Mouse (Mus musculus): ENCODE results near the gene Zfr2. TPM values are rescaled to one million over a fixed set of nuclear protein-coding genes. Genes with fewer than 3 reads are reported as not detected.
A peak's percentile ranks its signal among the peaks of the same experiment; 100 is the strongest.

Zfr2 gene
- polyA plus RNA-seq, 1 experiment = 0.19 TPM

DNA sequence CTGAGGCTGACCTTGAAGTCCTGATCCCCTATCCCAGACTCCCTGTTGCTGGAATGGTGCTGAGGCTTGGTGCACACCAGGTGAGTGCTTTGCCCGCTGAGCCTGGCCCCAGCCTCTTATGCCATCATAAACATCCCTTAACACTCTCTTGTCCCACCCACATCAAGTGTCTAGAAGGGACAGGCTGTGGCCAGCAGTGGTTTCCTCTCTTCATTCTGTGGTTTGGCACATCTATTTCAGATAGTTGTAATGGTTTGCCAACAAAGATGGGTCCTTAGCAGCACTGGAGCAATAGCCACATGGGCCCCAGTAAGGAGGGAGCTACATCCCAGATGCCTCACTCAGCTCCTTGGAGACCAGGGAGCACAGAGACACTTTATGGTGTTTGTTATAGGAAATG lies 21.9 kb downstream of the Zfr2 start:
- H3K4me3 ChIP-seq (ENCODE audit: insufficient read depth, poor library complexity, severe bottlenecking) = no peak overlapping the region
- H3K79me2 ChIP-seq (ENCODE audit: control insufficient read depth, insufficient read depth) = no peaks in the 10 kb centered on the region
- H3K36me3 ChIP-seq (ENCODE audit: control insufficient read depth, insufficient read depth) = no peaks in the 10 kb centered on the region
- H3K79me3 ChIP-seq (ENCODE audit: low read depth) = no peaks in the 10 kb centered on the region
- H3K27me3 ChIP-seq (ENCODE audit: control insufficient read depth, insufficient read depth, insufficient read length) = no peaks in the 10 kb centered on the region
- no peak overlapping the region for H3ac ChIP-seq (ENCODE audit: control insufficient read depth, insufficient read length, low read depth)
- TF ChIP-seq CTCF (IDR thresholded peaks at IDR 0.05; ENCODE audit: control insufficient read depth, insufficient read depth, insufficient read length) (no peak), FOSL1 (IDR thresholded peaks at IDR 0.05; ENCODE audit: insufficient read depth, low read length, poor library complexity, severe bottlenecking) (no peak), CEBPB (IDR thresholded peaks at IDR 0.05; ENCODE audit: low read depth) (no peak), MYOG (IDR thresholded peaks at IDR 0.05; ENCODE audit: control insufficient read depth, extremely low read depth, insufficient read length) (no peak), MYOD1 (IDR thresholded peaks at IDR 0.05; ENCODE audit: control insufficient read depth, insufficient read length, low read depth) (no peak), MAX (IDR thresholded peaks at IDR 0.05) (no peak), USF1 (IDR thresholded peaks at IDR 0.05; ENCODE audit: low read depth) (no peak)

- Histone ChIP-seq H3ac (ENCODE audit: control insufficient read depth, insufficient read length, low read depth) (no peak overlapping the region), H3K36me3 (ENCODE audit: control insufficient read depth, insufficient read depth) (no peaks in the 10 kb centered on the region), H3K79me3 (ENCODE audit: low read depth) (no peaks in the 10 kb centered on the region), H3K27me3 (ENCODE audit: control insufficient read depth, insufficient read depth, insufficient read length) (no peaks in the 10 kb centered on the region), H3K79me2 (ENCODE audit: control insufficient read depth, insufficient read depth) (no peaks in the 10 kb centered on the region), H3K4me3 (ENCODE audit: insufficient read depth, poor library complexity, severe bottlenecking) (no peak overlapping the region)
- TF ChIP-seq MYOD1 (IDR thresholded peaks at IDR 0.05; ENCODE audit: control insufficient read depth, insufficient read length, low read depth) (no peak), USF1 (IDR thresholded peaks at IDR 0.05; ENCODE audit: low read depth) (no peak), CTCF (IDR thresholded peaks at IDR 0.05; ENCODE audit: control insufficient read depth, insufficient read depth, insufficient read length) (no peak), FOSL1 (IDR thresholded peaks at IDR 0.05; ENCODE audit: insufficient read depth, low read length, poor library complexity, severe bottlenecking) (no peak), MYOG (IDR thresholded peaks at IDR 0.05; ENCODE audit: control insufficient read depth, extremely low read depth, insufficient read length) (no peak), MAX (IDR thresholded peaks at IDR 0.05) (no peak), CEBPB (IDR thresholded peaks at IDR 0.05; ENCODE audit: low read depth) (no peak)
These were observed 24.4 kb downstream of the Zfr2 start for GRCm38 (mm10) chr10:81257158-81258039.

- H3ac ChIP-seq (ENCODE audit: control insufficient read depth, insufficient read length, low read depth) = no peak overlapping the region
- peaks cover 15% of the 10 kb centered on the region for H3K36me3 ChIP-seq (ENCODE audit: control insufficient read depth, insufficient read depth)
- no peaks in the 10 kb centered on the region for H3K27me3 ChIP-seq (ENCODE audit: control insufficient read depth, insufficient read depth, insufficient read length)
- peaks cover 1% of the 10 kb centered on the region for H3K79me2 ChIP-seq (ENCODE audit: control insufficient read depth, insufficient read depth)
- no peaks in the 10 kb centered on the region for H3K79me3 ChIP-seq (ENCODE audit: low read depth)
- no peak overlapping the region for H3K4me3 ChIP-seq (ENCODE audit: insufficient read depth, poor library complexity, severe bottlenecking)
- TF ChIP-seq MAX (IDR thresholded peaks at IDR 0.05) (no peak), MYOD1 (IDR thresholded peaks at IDR 0.05; ENCODE audit: control insufficient read depth, insufficient read length, low read depth) (no peak), CEBPB (IDR thresholded peaks at IDR 0.05; ENCODE audit: low read depth) (no peak), CTCF (IDR thresholded peaks at IDR 0.05; ENCODE audit: control insufficient read depth, insufficient read depth, insufficient read length) (no peak), FOSL1 (IDR thresholded peaks at IDR 0.05; ENCODE audit: insufficient read depth, low read length, poor library complexity, severe bottlenecking) (no peak), MYOG (IDR thresholded peaks at IDR 0.05; ENCODE audit: control insufficient read depth, extremely low read depth, insufficient read length) (no peak), USF1 (IDR thresholded peaks at IDR 0.05; ENCODE audit: low read depth) (no peak)
These were observed 26.4 kb downstream of the Zfr2 start for GRCm38 (mm10) chr10:81259225-81259884.

- Histone ChIP-seq H3K79me2 (ENCODE audit: control insufficient read depth, insufficient read depth) (peaks cover 18% of the 10 kb centered on the region), H3K79me3 (ENCODE audit: low read depth) (peaks cover 6% of the 10 kb centered on the region), H3K27me3 (ENCODE audit: control insufficient read depth, insufficient read depth, insufficient read length) (no peaks in the 10 kb centered on the region), H3ac (ENCODE audit: control insufficient read depth, insufficient read length, low read depth) (no peak overlapping the region), H3K36me3 (ENCODE audit: control insufficient read depth, insufficient read depth) (peaks cover 23% of the 10 kb centered on the region), H3K4me3 (ENCODE audit: insufficient read depth, poor library complexity, severe bottlenecking) (no peak overlapping the region)
- TF ChIP-seq USF1 (IDR thresholded peaks at IDR 0.05; ENCODE audit: low read depth) = no peak
- no peak for TF ChIP-seq FOSL1 (IDR thresholded peaks at IDR 0.05; ENCODE audit: insufficient read depth, low read length, poor library complexity, severe bottlenecking)
- no peak for TF ChIP-seq CTCF (IDR thresholded peaks at IDR 0.05; ENCODE audit: control insufficient read depth, insufficient read depth, insufficient read length)
- TF ChIP-seq MAX (IDR thresholded peaks at IDR 0.05) = no peak
- TF ChIP-seq MYOG (IDR thresholded peaks at IDR 0.05; ENCODE audit: control insufficient read depth, extremely low read depth, insufficient read length) = no peak
- TF ChIP-seq CEBPB (IDR thresholded peaks at IDR 0.05; ENCODE audit: low read depth) = no peak
- no peak for TF ChIP-seq MYOD1 (IDR thresholded peaks at IDR 0.05; ENCODE audit: control insufficient read depth, insufficient read length, low read depth)
These were observed 28.1 kb downstream of the Zfr2 start for GRCm38 (mm10) chr10:81261025-81261424.

DNA sequence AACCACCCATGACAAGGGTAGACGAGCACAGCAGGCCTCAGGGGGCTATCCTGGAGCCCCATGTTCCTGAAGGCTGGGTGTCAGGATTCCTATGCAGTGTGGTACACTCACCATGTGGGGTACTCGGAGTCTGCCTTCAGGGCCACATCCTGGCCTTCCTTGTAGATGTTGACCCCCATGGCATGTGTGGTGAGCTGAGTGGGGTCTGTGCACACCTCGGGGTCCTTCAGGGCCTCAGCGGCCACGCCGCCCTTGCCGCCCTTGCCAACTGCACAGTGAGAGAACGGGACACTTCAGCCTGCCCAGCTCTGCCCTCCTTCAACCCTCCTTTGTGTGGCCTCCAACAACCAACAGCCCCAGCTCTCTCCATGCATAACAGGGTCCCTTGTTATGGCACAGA lies 32.6 kb downstream of the Zfr2 start:
- Histone ChIP-seq H3K36me3 (ENCODE audit: control insufficient read depth, insufficient read depth) (peaks cover 28% of the 10 kb centered on the region), H3K4me3 (ENCODE audit: insufficient read depth, poor library complexity, severe bottlenecking) (peak overlapping the region; percentile 48), H3K27me3 (ENCODE audit: control insufficient read depth, insufficient read depth, insufficient read length) (no peaks in the 10 kb centered on the region), H3K79me3 (ENCODE audit: low read depth) (peaks cover 13% of the 10 kb centered on the region), H3ac (ENCODE audit: control insufficient read depth, insufficient read length, low read depth) (peak overlapping the region; percentile 3), H3K79me2 (ENCODE audit: control insufficient read depth, insufficient read depth) (peaks cover 41% of the 10 kb centered on the region)
- TF ChIP-seq CTCF (IDR thresholded peaks at IDR 0.05; ENCODE audit: control insufficient read depth, insufficient read depth, insufficient read length) (no peak), MYOD1 (IDR thresholded peaks at IDR 0.05; ENCODE audit: control insufficient read depth, insufficient read length, low read depth) (no peak), USF1 (IDR thresholded peaks at IDR 0.05; ENCODE audit: low read depth) (no peak), MAX (IDR thresholded peaks at IDR 0.05) (no peak), FOSL1 (IDR thresholded peaks at IDR 0.05; ENCODE audit: insufficient read depth, low read length, poor library complexity, severe bottlenecking) (no peak), MYOG (IDR thresholded peaks at IDR 0.05; ENCODE audit: control insufficient read depth, extremely low read depth, insufficient read length) (no peak), CEBPB (IDR thresholded peaks at IDR 0.05; ENCODE audit: low read depth) (no peak)
